8 mouse cellular contexts compared by ENCODE assay signal in genomic region chr11:36036061-36036695, GRCm38 (mm10). TPM values are rescaled to one million over a fixed set of nuclear protein-coding genes. Genes with fewer than 3 reads are reported as not detected.
DNase-seq lines count a peak whose midpoint lies in the region; ATAC-seq and TF ChIP-seq lines count a peak whose summit lies in the region.
"Had no signal": no experiment of that assay in that cellular context is flagged by ENCODE, and none has a peak within 500 bp of the region (broad histone marks: within the 10 kb centered on the region; RNA-seq: fewer than 3 reads in every experiment).

No protein-coding gene starts in this region.

- no peak overlapping the region for H3K4me3 ChIP-seq in heart, adult 2 months
- no peak overlapping the region for H3K4me3 ChIP-seq in neural tube, embryonic 14.5 days (ENCODE audit: low read depth, low read length)
- H3K4me3 ChIP-seq: embryonic facial prominence, embryonic 12.5 days had no signal

- DNase-seq in adrenal gland, postnatal 25 days, result peak; percentile 87
- DNase-seq in cerebellum, postnatal 36 days, result peak; percentile 73 to 76
- peak; percentile 76 to 87 for DNase-seq in heart, adult 2 months
- DNase-seq in kidney, adult 8-10 months, result peak; percentile 91 to 94
- DNase-seq in left cerebral cortex, postnatal 4 days, result peak; percentile 90
- DNase-seq in urinary bladder, postnatal 25 days (ENCODE audit: low spot score), result peak; percentile 74

- 0 out of 2 replicates have a peak, but pooled peaks cover 1% of the 10 kb centered on the region for H3K4me1 ChIP-seq in heart, adult 2 months (ENCODE audit: control insufficient read depth, insufficient read depth, low read length)
- H3K4me1 ChIP-seq in neural tube, embryonic 14.5 days (ENCODE audit: control insufficient read depth, insufficient read depth, low read length), result 0 out of 2 replicates have a peak, but pooled peaks cover 7% of the 10 kb centered on the region

- 19% methylated on average over 7 of the region's 7 CpGs for WGBS in heart, adult 2 months
- WGBS in neural tube, embryonic 14.5 days, result 36% methylated on average over 7 of the region's 7 CpGs

- TF ChIP-seq POLR2A in heart, adult 2 months (IDR thresholded peaks at IDR 0.05; ENCODE audit: insufficient read depth, low read depth, low read length), result no peak

- peak; percentile 90 for ATAC-seq in neural tube, embryonic 14.5 days (ENCODE audit: low read depth)

- H3K79me2 ChIP-seq in heart, adult 2 months (replicated peaks; ENCODE audit: control insufficient read depth, insufficient read depth, low read length), result no peaks in the 10 kb centered on the region

- no peak overlapping the region for H3K9ac ChIP-seq in heart, adult 2 months (ENCODE audit: low read depth, low read length)
- no peak overlapping the region for H3K9ac ChIP-seq in neural tube, embryonic 14.5 days (replicated peaks; ENCODE audit: low read depth, low read length)
- H3K9ac ChIP-seq: embryonic facial prominence, embryonic 12.5 days had no signal

- no peaks in the 10 kb centered on the region for H3K36me3 ChIP-seq in heart, adult 2 months (ENCODE audit: control insufficient read depth, insufficient read depth, low read length)
- H3K36me3 ChIP-seq in neural tube, embryonic 14.5 days (ENCODE audit: control insufficient read depth, insufficient read depth, low read length), result no peaks in the 10 kb centered on the region
- H3K36me3 ChIP-seq: embryonic facial prominence, embryonic 12.5 days had no signal

- H3K4me2 ChIP-seq in neural tube, embryonic 14.5 days (ENCODE audit: low read depth, low read length), result no peak overlapping the region
- H3K4me2 ChIP-seq: embryonic facial prominence, embryonic 12.5 days had no signal

- peak; percentile 31; the same call in 1 of the 2 replicates for TF ChIP-seq CTCF in heart, adult 2 months (IDR thresholded peaks at IDR 0.05)

- H3K27ac ChIP-seq in heart, adult 2 months, result peak overlapping the region; percentile 26
- 0 out of 2 replicates have a peak overlapping the region, but pooled peaks have one; percentile 22 for H3K27ac ChIP-seq in neural tube, embryonic 14.5 days (ENCODE audit: low read depth, low read length)
- H3K27ac ChIP-seq: embryonic facial prominence, embryonic 12.5 days had no signal

- peak; percentile 75; the same call in 1 of the 2 replicates for TF ChIP-seq EP300 in heart, adult 2 months (IDR thresholded peaks at IDR 0.05; ENCODE audit: insufficient read depth, low read depth, low read length)

- H3K27me3 ChIP-seq in heart, adult 2 months (ENCODE audit: control insufficient read depth, insufficient read depth, low read length), result no peaks in the 10 kb centered on the region
- H3K27me3 ChIP-seq in neural tube, embryonic 14.5 days (ENCODE audit: control insufficient read depth, insufficient read depth, low read length), result no peaks in the 10 kb centered on the region

- intact Hi-C loops in heart, adult 2 months (cut with DNase I), result no loop called here
- intact Hi-C loops in left cerebral cortex, postnatal 4 days (cut with DNase I), result no loop called here

- H3K9me3 ChIP-seq in neural tube, embryonic 14.5 days (ENCODE audit: control insufficient read depth, low read length), result no peaks in the 10 kb centered on the region
- H3K9me3 ChIP-seq: embryonic facial prominence, embryonic 12.5 days had no signal

RNA-seq across cellular contexts. Expression of gene Wwc1, which starts 55.9 kb away (rescaled TPM):
- total RNA-seq in adrenal gland, postnatal 25 days (2021), result 80.2 and 103 TPM in 2 replicates
- 1 to 10 TPM in 1 of 2 experiments, under 1 TPM in 1; 0.84 to 2.1 TPM for total RNA-seq in heart, adult 2 months (2021)
- 0.50 and 1.1 TPM in 2 replicates for polyA plus RNA-seq in heart, adult 2 months (2012; rRNA removed)
- 100 to 1,000 TPM; 106 to 129 TPM for total RNA-seq in left cerebral cortex, postnatal 4 days (2021)
- polyA plus RNA-seq in neural tube, embryonic 14.5 days (2014; fragmentation: Nextera tagmentation; extraction: Ambion mirVana), result 6.0 and 7.2 TPM in 2 replicates

Comparison
In these comparisons a context has a peak if more than half of its experiments do, and no peak if none do; other contexts are left out.
1. RNA of gene Wwc1, which starts 55.9 kb away (total RNA-seq): 106 to 129 TPM in left cerebral cortex, postnatal 4 days and 80.2 to 103 TPM in adrenal gland, postnatal 25 days; 0.84 to 2.1 TPM in heart, adult 2 months; every median in the first group is over 10 times any median in the second.
2. Peak in every context shown above with its lines, with median percentiles within 50 percentile points of each other: DNase-seq.